Mouse (Mus musculus) small intestine, adult 2 months (tissue): Measurements from ENCODE around the gene Ier2.

Source experiments
- CTCF ChIP-seq: fragments of 200-500 bp; IDR thresholded peaks from 2 replicates; pipeline ENCODE4 v1.5.1; 2012; ENCODE audit warnings: low read depth, mild to moderate bottlenecking, control low read depth, inconsistent platforms, low read length, moderate library complexity, mixed read lengths; ENCODE audit not compliant: insufficient replicate concordance, insufficient read length; ENCODE audit errors: extremely low read depth
- POLR2A ChIP-seq: fragments of 200-500 bp; IDR thresholded peaks from 2 replicates; pipeline ENCODE4 v1.6.1; 2012; ENCODE audit warnings: low read depth, mild to moderate bottlenecking, control low read depth, inconsistent platforms, low read length, moderate library complexity

DNA sequence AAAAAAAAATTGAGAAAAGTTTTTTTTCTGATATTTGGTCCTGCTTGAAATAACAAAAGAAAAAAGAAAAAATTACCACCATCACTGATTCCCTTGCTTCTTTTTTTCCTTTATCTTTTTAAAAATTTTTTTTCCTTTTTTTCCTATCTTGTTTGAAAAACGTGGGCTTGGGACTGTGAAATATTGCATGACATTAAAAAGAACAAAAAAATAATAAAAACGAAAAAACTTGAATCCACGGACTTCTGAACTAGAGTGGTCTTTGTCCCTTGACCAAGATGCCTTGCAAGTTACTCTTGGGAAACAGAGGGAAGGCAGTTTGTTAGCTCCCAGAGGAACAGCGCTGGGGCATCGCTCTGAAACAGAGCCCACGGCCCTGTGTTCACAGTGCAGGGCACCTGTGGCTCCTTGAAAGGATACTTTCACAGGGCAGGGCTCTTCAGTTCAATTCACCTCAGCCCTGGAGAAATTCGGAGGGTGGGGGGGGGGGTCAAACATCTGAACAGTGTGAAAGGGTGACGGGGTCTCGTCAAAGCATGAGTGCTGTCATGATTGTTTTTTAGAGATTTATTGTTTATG lies 22.6 kb downstream of the Ier2 start:
- no peak for TF ChIP-seq POLR2A
- no peak for TF ChIP-seq CTCF
